Mouse (Mus musculus) bone marrow, adult 2 months (tissue): ENCODE data around the gene Gpr119.

Experiments used
- CTCF ChIP-seq: fragments of 200-500 bp; IDR thresholded peaks from 2 replicates; pipeline ENCODE4 v1.5.1; 2011; ENCODE audit warnings: low read length, control low read depth; ENCODE audit not compliant: control insufficient read depth, insufficient read depth
- POLR2A ChIP-seq: fragments of 200-500 bp; IDR thresholded peaks from 2 replicates; pipeline ENCODE4 v1.6.1; 2011; ENCODE audit warnings: low read depth, mild to moderate bottlenecking, control low read depth, low read length, borderline replicate concordance; ENCODE audit not compliant: control insufficient read depth

GRCm38 (mm10) chrX:48712846-48713245 lies 38.6 kb upstream of the Gpr119 start:
- no peak for TF ChIP-seq CTCF
- TF ChIP-seq POLR2A: no peak
